Mouse (Mus musculus) pancreas, adult 10 weeks (tissue): ENCODE results near the gene Chst2. TPM values are rescaled to one million over a fixed set of nuclear protein-coding genes. Genes with fewer than 3 reads are reported as not detected.

Experiments
- polyA plus RNA-seq: library from polyadenylated mRNA; stranded (reverse); fragments of 350-450 nt; fragmentation: Illumina TruSeq; extraction: RNeasy Lipid Tissue Mini Kit (QIAGEN cat#74804); gene quantifications from one replicate; pipeline ENCODE4 v1.2.3, GENCODE M21; 2015; ENCODE audit warnings: low read depth, low replicate concordance; ENCODE audit not compliant: insufficient read depth

The Chst2 gene
- 10.8 TPM for polyA plus RNA-seq

GRCm38 (mm10) chr9:95406571-95407561, at the start of gene Chst2:
TSS of gene Chst2 (minus strand) at chr9:95406722.

Other genes with a start within 250 kb of the Chst2 start
- gene U2surp, start 105.3 kb upstream of the Chst2 start, polyA plus RNA-seq = 7.2 TPM
- 0.22 TPM for gene Paqr9, start 152.9 kb upstream of the Chst2 start, polyA plus RNA-seq
- gene Pcolce2, start 230.9 kb upstream of the Chst2 start, polyA plus RNA-seq = 3.2 TPM